Mouse (Mus musculus) erythroblast, embryonic 14.5 days (primary cell): ENCODE data around the gene Ddx28.

ENCODE experiments used
- GATA1 ChIP-seq: IDR thresholded peaks from 2 replicates; pipeline ENCODE4 v1.6.1; 2012; ENCODE audit warnings: low read length, inconsistent platforms, mixed read lengths
- TAL1 ChIP-seq: IDR thresholded peaks from 3 replicates; pipeline ENCODE4 v1.6.1; 2012; ENCODE audit warnings: low read length, inconsistent platforms, mixed read lengths

GRCm38 (mm10) chr8:105990856-105991387 is 20.8 kb downstream of the Ddx28 start, which contains the start of gene Dus2:
- TF ChIP-seq GATA1: no peak
- TF ChIP-seq TAL1: no peak
